Mouse (Mus musculus) neural tube, embryonic 12.5 days (tissue): ENCODE results near the gene Trank1. TPM values are rescaled to one million over a fixed set of nuclear protein-coding genes. Genes with fewer than 3 reads are reported as not detected.

Experiments used
- ATAC-seq: fragments of 200-750 bp; cut with Nextera tagmentation; 2 replicates; pipeline ENCODE4 v1.8.0; 2017; ENCODE audit warnings: low read depth, mild to moderate bottlenecking, moderate TSS enrichment, moderate library complexity; ENCODE audit not compliant: low FRiP score
- H3K27ac ChIP-seq: fragments of 300-500 bp; sonication (generic); 2 replicates; pipeline ENCODE4 v1.5.1; 2016
- H3K27me3 ChIP-seq: fragments of 300-500 bp; sonication (generic); replicated peaks from 2 replicates; pipeline ENCODE4 v1.6.1; 2016; ENCODE audit warnings: mild to moderate bottlenecking
- H3K36me3 ChIP-seq: fragments of 300-500 bp; sonication (generic); 2 replicates; pipeline ENCODE4 v1.6.1; 2016; ENCODE audit warnings: mild to moderate bottlenecking
- H3K4me1 ChIP-seq: fragments of 300-500 bp; sonication (generic); 2 replicates; pipeline ENCODE4 v1.6.1; 2016
- H3K4me2 ChIP-seq: fragments of 300-500 bp; sonication (generic); replicated peaks from 2 replicates; pipeline ENCODE4 v1.6.1; 2016; ENCODE audit warnings: mild to moderate bottlenecking
- H3K4me3 ChIP-seq: fragments of 300-500 bp; sonication (generic); 2 replicates; pipeline ENCODE4 v1.5.1; 2016
- H3K9ac ChIP-seq: fragments of 300-500 bp; sonication (generic); 2 replicates; pipeline ENCODE4 v1.6.1; 2016; ENCODE audit warnings: mild to moderate bottlenecking
- H3K9me3 ChIP-seq: fragments of 300-500 bp; sonication (generic); 2 replicates; pipeline ENCODE4 v1.6.1; 2016; ENCODE audit warnings: mild to moderate bottlenecking
- WGBS: fragments of 180-500 bp; shearing (Covaris S2); methylation state at CpG from one replicate; pipeline ENCODE4 v1.1.7; 2016; 5-methylcytosine and 5-hydroxymethylcytosine counted together
- polyA plus RNA-seq: library from polyadenylated mRNA; unstranded; fragments of >200 nt; fragmentation: Nextera tagmentation; extraction: Ambion mirVana; gene quantifications from 2 replicates; pipeline ENCODE4 v1.2.1, GENCODE M21; 2016

The Trank1 gene
- polyA plus RNA-seq, 1 experiment from 2014 or later = 1.0 TPM

DNA sequence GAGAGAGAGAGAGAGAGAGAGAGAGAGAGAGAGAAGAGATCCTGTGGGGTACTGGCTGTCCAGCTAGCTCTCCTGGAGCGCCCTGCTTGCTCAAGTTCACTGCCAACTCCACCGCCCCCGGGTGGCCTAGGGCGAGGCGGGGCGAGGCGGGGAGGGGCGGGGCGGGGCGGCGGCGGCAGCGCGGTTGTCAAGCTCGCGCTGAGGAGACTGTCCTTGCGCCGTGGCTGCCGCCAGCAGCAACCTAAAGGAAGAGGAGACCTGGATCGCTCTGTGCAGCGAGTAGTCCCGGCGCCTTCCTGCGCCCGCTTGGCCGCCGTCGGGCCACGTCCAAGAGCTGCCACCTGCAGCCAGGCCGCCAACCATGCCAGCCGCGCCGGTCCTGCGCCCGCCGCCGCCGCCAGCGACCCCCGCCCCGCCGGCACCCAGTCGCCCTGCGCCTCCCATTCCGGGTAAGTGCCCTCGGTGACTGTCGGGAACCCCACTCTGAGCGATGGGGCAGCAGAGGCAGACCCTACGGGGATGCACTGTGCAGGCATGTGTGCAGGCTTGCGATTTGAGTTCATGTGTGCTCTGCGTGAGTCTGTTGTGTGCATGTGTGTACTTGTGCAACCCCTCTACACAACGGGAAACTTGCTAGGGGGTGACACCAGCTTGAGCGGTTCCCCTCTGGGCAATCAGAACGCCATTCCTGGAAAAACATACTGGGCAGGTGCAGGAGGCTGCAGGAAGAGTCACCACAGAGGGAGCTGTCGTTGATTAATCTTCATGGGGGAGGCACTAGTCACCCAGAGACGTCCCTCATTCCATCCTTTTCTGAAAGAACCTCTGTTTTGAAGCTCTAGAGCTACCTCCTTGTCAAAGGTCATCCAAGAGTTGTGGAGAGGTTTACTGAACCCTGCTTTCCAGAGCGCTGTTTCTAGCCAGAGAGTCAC, 127.6 kb downstream of the Trank1 start, which contains the start of gene Dclk3:
Gene Dclk3, plus strand, starts transcription at position 178 of the 932 bp plus-strand sequence.
- Histone ChIP-seq H3K27ac (no peak within 1 kb of the TSS), H3K4me3 (peak within 1 kb of the TSS; percentile 48), H3K9ac (peak within 1 kb of the TSS; percentile 59), H3K4me2 (peak within 1 kb of the TSS; percentile 82), H3K4me1 (peaks cover 7% of the 10 kb centered on the region; the same call in 1 of the 2 replicates), H3K36me3 (no peaks in the 10 kb centered on the region), H3K27me3 (peaks cover 22% of the 10 kb centered on the region), H3K9me3 (no peaks in the 10 kb centered on the region)
- 3% methylated on average over 54 of the region's 57 CpGs for WGBS
- ATAC-seq = peak; percentile 73

GRCm38 (mm10) chr9:111439836-111440201, 128.3 kb downstream of the Trank1 start:
- 47% methylated on average over 8 of the region's 8 CpGs for WGBS
- Histone ChIP-seq H3K4me1 (peaks cover 7% of the 10 kb centered on the region; the same call in 1 of the 2 replicates), H3K27ac (no peak overlapping the region), H3K9me3 (no peaks in the 10 kb centered on the region), H3K36me3 (no peaks in the 10 kb centered on the region), H3K27me3 (peaks cover 22% of the 10 kb centered on the region), H3K4me3 (no peak overlapping the region), H3K4me2 (peak overlapping the region; percentile 82), H3K9ac (no peak overlapping the region)
- ATAC-seq = no peak

DNA sequence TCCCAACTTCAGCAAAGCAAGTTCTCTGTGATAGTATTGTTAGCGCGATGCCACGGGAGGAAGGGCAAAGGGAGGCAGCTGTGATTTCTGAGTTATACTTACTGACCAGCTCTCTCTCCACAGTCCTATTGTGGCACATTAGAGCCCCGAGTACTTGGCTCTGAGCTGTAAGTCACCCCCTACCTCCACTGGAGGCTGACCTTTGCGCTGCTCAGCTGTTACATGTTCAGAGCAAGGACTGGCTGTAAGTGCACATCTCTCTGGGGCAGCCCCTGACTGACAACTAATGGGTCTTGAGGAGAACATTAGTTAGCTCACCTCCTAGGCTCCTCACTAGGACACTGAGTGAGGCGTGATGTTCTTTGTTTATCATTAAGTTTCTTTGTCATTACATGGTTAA, 128.9 kb downstream of the Trank1 start:
- no peak for ATAC-seq
- H3K27ac ChIP-seq = no peak overlapping the region
- no peaks in the 10 kb centered on the region for H3K9me3 ChIP-seq
- H3K27me3 ChIP-seq = peaks cover 22% of the 10 kb centered on the region
- H3K36me3 ChIP-seq = no peaks in the 10 kb centered on the region
- 81% methylated on average over 6 of the region's 6 CpGs for WGBS
- H3K9ac ChIP-seq = no peak overlapping the region
- H3K4me2 ChIP-seq = peak overlapping the region; percentile 82; the same call in 1 of the 2 replicates
- H3K4me3 ChIP-seq = no peak overlapping the region
- H3K4me1 ChIP-seq = peaks cover 7% of the 10 kb centered on the region; the same call in 1 of the 2 replicates

DNA sequence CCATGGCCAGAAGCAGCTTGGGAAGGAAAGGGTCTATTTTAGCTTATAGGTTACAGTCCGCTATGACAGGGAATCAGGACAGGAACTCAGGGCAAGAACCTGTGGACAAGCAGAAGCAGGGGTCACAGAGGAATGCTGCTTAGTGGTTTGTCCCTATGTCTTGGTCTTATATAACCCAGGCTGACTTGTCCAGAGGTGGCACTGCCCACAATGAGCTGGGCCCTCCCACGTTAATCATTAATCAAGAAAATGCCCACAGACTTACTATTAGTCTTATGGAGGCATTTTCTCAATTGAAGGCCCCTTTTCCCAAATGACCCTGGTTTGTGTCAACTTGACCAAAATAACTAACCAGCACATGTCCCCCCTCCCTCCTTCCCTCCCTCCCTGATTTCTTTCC, 129.6 kb downstream of the Trank1 start:
- H3K27me3 ChIP-seq = peaks cover 22% of the 10 kb centered on the region
- ATAC-seq = no peak
- 83% methylated on average over 2 of the region's 2 CpGs for WGBS
- peaks cover 7% of the 10 kb centered on the region; the same call in 1 of the 2 replicates for H3K4me1 ChIP-seq
- no peaks in the 10 kb centered on the region for H3K9me3 ChIP-seq
- no peak overlapping the region for H3K9ac ChIP-seq
- no peak overlapping the region for H3K4me3 ChIP-seq
- H3K27ac ChIP-seq = no peak overlapping the region
- H3K4me2 ChIP-seq = no peak overlapping the region
- H3K36me3 ChIP-seq = no peaks in the 10 kb centered on the region

Other genes starting within 250 kb of the Trank1 start
- gene Lrrfip2, start 194.1 kb upstream of the Trank1 start, polyA plus RNA-seq = 47.0 and 53.1 TPM in 2 replicates
- gene Mlh1, start 39.9 kb upstream of the Trank1 start, polyA plus RNA-seq = 34.8 and 39.9 TPM in 2 replicates
- gene Epm2aip1, start 39.8 kb upstream of the Trank1 start, polyA plus RNA-seq = 38.1 and 42.7 TPM in 2 replicates
- 6.7 and 7.6 TPM in 2 replicates for gene Dclk3, start 127.3 kb downstream of the Trank1 start, polyA plus RNA-seq